Mouse (Mus musculus): ENCODE measurements around the gene Bnip2. TPM values are rescaled to one million over a fixed set of nuclear protein-coding genes. Genes with fewer than 3 reads are reported as not detected.

The Bnip2 gene
- total RNA-seq (2023), result 40.9 TPM

DNA sequence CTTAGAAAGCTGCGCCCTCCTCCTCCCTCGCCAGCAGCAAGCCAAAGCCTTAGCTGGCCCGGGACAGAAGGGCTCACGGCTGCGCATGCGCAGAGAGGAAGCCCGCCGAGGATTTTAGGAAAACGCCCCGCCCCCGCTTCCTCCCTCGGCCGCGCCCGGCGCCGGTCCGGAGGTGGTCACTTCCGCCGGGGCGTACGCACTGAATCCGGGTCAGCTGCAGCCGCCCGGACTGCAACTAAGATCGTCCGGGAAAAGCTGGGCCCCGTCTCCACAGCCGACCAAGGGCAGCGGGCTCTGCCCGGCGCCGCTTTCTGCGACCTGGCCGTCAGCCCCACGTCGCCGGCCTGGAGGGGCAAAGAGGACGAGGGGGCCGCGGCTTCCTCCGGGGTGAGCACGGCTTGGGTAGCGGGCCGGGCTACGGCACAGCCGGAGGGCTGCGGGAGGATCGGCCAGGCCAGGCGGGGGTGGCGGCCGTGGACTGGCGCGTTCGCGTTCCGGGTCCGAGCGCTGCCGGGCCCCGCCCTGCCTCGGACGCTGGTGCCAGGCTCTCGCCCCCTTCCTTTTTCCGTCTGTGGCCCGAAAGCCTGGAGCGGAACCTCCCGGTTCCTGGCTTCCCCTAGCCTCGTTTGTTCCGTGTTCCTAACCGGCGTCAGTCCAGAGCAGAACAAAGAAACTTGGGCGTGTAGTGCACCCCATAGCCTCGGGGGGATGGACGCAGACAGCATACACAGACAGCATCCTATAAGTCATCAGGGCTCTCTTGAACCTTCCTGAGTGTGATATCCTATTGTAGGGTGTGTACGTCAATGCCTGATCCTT is at the start of gene Bnip2:
TSS of gene Bnip2 (plus strand) at position 164 of the 819 bp plus-strand sequence.

GRCm38 (mm10) chr9:70012408-70012901 is 23.2 kb downstream of the Bnip2 start, which contains the start of gene Gtf2a2:
TSS of gene Gtf2a2 (plus strand) at chr9:70012550.

DNA sequence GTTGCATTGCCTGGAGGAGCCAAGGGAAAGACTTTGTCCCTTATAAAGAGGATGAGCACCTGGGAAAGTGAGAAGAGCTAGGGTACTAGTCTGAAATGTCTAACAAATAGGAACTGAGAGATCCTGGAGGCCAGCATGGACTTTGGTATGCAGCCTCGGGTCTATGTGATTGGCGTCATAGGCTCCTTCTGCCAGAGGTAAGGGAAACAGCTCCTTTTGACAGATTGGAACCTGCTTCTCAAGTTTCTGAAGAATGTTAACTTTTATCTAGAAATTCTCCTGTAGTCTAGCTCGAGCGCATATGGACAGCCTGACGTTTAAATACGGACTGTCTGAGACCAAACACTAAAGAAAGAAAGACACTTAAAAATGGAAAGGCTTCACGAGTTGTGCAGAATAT is 48.7 kb downstream of the Bnip2 start, which contains the start of gene Gcnt3:
TSS of gene Gcnt3 (minus strand) at position 101 of the 400 bp plus-strand sequence.

Other genes starting within 250 kb of the Bnip2 start
- gene Foxb1, start 228.5 kb upstream of the Bnip2 start, total RNA-seq (2023), result not detected
- gene Gtf2a2, start 23.1 kb downstream of the Bnip2 start, total RNA-seq (2023), result 124 TPM
- gene Gcnt3, start 48.6 kb downstream of the Bnip2 start, total RNA-seq (2023), result not detected
- not detected for gene Fam81a, start 153.1 kb downstream of the Bnip2 start, total RNA-seq (2023)
- gene Myo1e, start 217.9 kb downstream of the Bnip2 start, total RNA-seq (2023), result 16.5 TPM

Data from CD4-positive naive resting alpha-beta T cell, adult 76 days (primary cell).